Mouse (Mus musculus) neural tube, embryonic 15.5 days (tissue): Measurements from ENCODE around the gene Olfr272. TPM values are rescaled to one million over a fixed set of nuclear protein-coding genes. Genes with fewer than 3 reads are reported as not detected.
A peak's percentile ranks its signal among the peaks of the same experiment; 100 is the strongest.

ENCODE experiments used
- ATAC-seq: fragments of 200-750 bp; cut with Nextera tagmentation; 2 replicates; pipeline ENCODE4 v1.8.0; 2017; ENCODE audit warnings: mild to moderate bottlenecking, moderate TSS enrichment, moderate library complexity; ENCODE audit not compliant: low FRiP score
- H3K27ac ChIP-seq: fragments of 300-500 bp; sonication (generic); replicated peaks from 2 replicates; pipeline ENCODE4 v1.5.1; 2015; ENCODE audit warnings: mild to moderate bottlenecking, inconsistent platforms
- H3K27me3 ChIP-seq: fragments of 300-500 bp; sonication (generic); replicated peaks from 2 replicates; pipeline ENCODE4 v1.6.1; 2015; ENCODE audit warnings: inconsistent platforms
- H3K36me3 ChIP-seq: fragments of 300-500 bp; sonication (generic); 2 replicates; pipeline ENCODE4 v1.6.1; 2015; ENCODE audit warnings: inconsistent platforms
- H3K4me1 ChIP-seq: fragments of 300-500 bp; sonication (generic); 2 replicates; pipeline ENCODE4 v1.6.1; 2015; ENCODE audit warnings: inconsistent platforms
- H3K4me2 ChIP-seq: fragments of 300-500 bp; sonication (generic); 2 replicates; pipeline ENCODE4 v1.6.1; 2015; ENCODE audit warnings: inconsistent platforms, mild to moderate bottlenecking, moderate library complexity
- H3K4me3 ChIP-seq: fragments of 300-500 bp; sonication (generic); replicated peaks from 2 replicates; pipeline ENCODE4 v1.5.1; 2015; ENCODE audit warnings: mild to moderate bottlenecking, inconsistent platforms
- H3K9ac ChIP-seq: fragments of 300-500 bp; sonication (generic); replicated peaks from 2 replicates; pipeline ENCODE4 v1.6.1; 2015; ENCODE audit warnings: mild to moderate bottlenecking, inconsistent platforms
- H3K9me3 ChIP-seq: fragments of 300-500 bp; sonication (generic); replicated peaks from 2 replicates; pipeline ENCODE4 v1.6.1; 2016; ENCODE audit warnings: inconsistent platforms
- WGBS: fragments of 180-500 bp; shearing (Covaris S2); methylation state at CpG from one replicate; pipeline ENCODE4 v1.1.7; 2015; ENCODE audit warnings: mixed read lengths; 5-methylcytosine and 5-hydroxymethylcytosine counted together
- polyA plus RNA-seq: library from polyadenylated mRNA; unstranded; fragments of >200 nt; fragmentation: Nextera tagmentation; extraction: Ambion mirVana; gene quantifications from 2 replicates; pipeline ENCODE4 v1.2.1, GENCODE M21; 2015

Gene Olfr272
- not detected in 2 replicates for polyA plus RNA-seq

DNA sequence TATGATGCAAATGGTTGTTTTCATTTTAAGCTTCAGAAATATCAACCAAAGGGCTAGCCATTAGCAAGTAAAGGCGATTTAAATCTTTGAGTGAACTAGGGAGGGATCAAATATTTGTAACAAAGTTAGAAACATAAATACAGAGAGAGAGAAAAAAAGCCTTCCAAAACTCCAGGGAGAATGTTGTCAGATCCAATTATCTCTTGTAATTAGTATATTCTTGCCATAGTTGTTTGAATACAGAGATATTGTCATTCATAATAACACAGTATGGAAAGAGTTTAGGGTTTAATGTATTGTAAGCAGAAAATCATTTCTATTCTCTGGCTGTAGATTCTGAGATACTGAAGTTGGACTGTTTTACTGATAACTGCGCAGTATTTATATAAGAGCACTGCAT is at the start of gene Olfr272:
Olfr272 (minus strand) TSS at position 101 of the 400 bp plus-strand sequence.
- ATAC-seq: no peak
- no peaks in the 10 kb centered on the region for H3K4me1 ChIP-seq
- H3K27me3 ChIP-seq: no peaks in the 10 kb centered on the region
- no peak within 1 kb of the TSS for H3K4me3 ChIP-seq
- no peak within 1 kb of the TSS for H3K27ac ChIP-seq
- 94% methylated on average over 2 of the region's 2 CpGs for WGBS
- no peak within 1 kb of the TSS for H3K4me2 ChIP-seq
- no peak within 1 kb of the TSS for H3K9ac ChIP-seq
- H3K36me3 ChIP-seq: no peaks in the 10 kb centered on the region
- H3K9me3 ChIP-seq: no peaks in the 10 kb centered on the region

DNA sequence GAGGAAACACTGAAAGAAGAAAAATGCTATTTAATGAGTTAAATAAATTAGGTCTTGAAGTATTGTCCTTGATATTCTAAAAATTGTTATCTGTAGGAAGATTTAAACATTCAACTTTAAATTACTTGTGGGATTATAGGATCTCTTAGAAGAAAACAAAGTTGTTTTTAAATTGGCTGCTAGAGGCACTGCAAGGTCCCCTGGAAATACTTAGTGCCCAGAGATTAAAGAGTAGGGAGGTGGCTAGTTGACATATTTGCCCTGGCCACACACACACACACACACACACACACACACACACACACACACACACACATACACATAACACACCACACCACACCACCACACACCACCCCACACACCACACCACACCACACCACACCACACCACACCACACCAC is 45.3 kb upstream of the Olfr272 start, which contains the start of gene Olfr270:
Olfr270 (plus strand) TSS at position 301 of the 400 bp plus-strand sequence.
- H3K9me3 ChIP-seq: no peaks in the 10 kb centered on the region
- no peak within 1 kb of the TSS for H3K4me2 ChIP-seq
- no peaks in the 10 kb centered on the region for H3K27me3 ChIP-seq
- H3K4me1 ChIP-seq: no peaks in the 10 kb centered on the region
- H3K27ac ChIP-seq: no peak within 1 kb of the TSS
- no peaks in the 10 kb centered on the region for H3K36me3 ChIP-seq
- H3K9ac ChIP-seq: no peak within 1 kb of the TSS
- no peak for ATAC-seq
- H3K4me3 ChIP-seq: no peak within 1 kb of the TSS

DNA sequence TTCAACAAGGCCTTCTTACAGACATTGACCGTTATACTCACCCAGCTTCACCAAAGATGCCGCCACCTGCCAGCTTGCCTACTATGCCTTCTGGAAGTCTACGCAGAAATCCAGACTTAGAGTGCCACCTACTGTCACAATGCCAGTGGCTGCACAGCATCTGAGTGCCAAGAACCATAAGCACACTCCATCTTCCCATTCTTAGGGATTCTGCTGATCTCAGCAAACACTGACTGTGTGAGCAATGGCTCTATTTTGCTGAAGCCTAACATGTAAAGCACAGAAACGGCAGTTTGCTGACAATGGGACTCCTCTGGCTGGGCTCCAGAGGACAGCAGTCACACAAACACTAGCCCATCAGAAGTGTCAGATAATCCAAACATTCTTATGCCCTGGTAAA is 39.7 kb upstream of the Olfr272 start:
- H3K4me3 ChIP-seq: no peak overlapping the region
- no peaks in the 10 kb centered on the region for H3K36me3 ChIP-seq
- no peak overlapping the region for H3K9ac ChIP-seq
- no peaks in the 10 kb centered on the region for H3K9me3 ChIP-seq
- H3K27ac ChIP-seq: no peak overlapping the region
- no peaks in the 10 kb centered on the region for H3K27me3 ChIP-seq
- peak; percentile 61; the same call in 1 of the 2 replicates for ATAC-seq
- H3K4me1 ChIP-seq: no peaks in the 10 kb centered on the region
- 26% methylated on average over 4 of the region's 4 CpGs for WGBS
- no peak overlapping the region for H3K4me2 ChIP-seq

DNA sequence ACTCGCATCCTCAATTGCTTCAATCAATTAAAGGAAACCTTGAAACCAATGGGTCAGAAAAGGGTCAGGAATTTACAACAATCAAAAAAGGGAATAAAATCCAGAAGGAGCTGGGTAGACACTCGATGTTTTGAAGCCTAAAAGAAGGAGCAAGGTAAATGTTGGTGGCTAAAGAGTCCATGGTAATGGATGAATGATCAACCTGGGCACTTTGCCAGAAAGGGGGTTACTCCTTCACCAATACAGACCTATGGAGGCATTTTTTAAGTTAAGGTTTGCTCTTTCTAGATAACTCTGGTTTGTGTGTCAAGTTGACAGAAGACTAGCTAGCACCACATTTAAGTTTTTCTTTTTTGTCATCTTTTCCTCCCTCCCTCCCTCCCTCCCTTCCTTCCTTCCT is 30.0 kb upstream of the Olfr272 start:
- no peaks in the 10 kb centered on the region for H3K9me3 ChIP-seq
- H3K9ac ChIP-seq: no peak overlapping the region
- H3K4me2 ChIP-seq: no peak overlapping the region
- H3K4me1 ChIP-seq: no peaks in the 10 kb centered on the region
- no peak overlapping the region for H3K4me3 ChIP-seq
- WGBS: 75% methylated on average over 2 of the region's 2 CpGs
- H3K27me3 ChIP-seq: no peaks in the 10 kb centered on the region
- no peak overlapping the region for H3K27ac ChIP-seq
- ATAC-seq: no peak
- no peaks in the 10 kb centered on the region for H3K36me3 ChIP-seq

DNA sequence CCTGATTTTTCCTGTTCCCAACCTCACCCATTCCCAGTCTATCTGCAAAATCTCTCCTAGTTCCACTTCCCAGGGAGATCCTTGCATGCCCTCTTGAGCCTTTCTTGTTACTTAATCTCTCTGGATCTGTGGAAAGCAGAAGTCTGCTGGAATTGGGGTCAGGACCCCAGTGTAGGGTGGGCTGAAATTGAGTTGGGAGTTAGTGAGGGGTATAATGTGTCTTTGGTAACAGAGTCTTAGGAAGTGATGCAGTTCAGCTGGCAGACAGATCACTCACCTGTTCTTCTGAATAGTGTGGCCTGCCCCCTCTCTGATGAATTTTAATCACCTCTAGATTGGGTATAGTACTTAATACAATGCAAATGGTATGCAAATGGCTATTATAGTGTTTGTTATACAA is 27.7 kb upstream of the Olfr272 start:
- Histone ChIP-seq H3K4me1 (no peaks in the 10 kb centered on the region), H3K9ac (no peak overlapping the region), H3K9me3 (no peaks in the 10 kb centered on the region), H3K36me3 (no peaks in the 10 kb centered on the region), H3K4me3 (no peak overlapping the region), H3K27me3 (no peaks in the 10 kb centered on the region), H3K27ac (no peak overlapping the region), H3K4me2 (no peak overlapping the region)
- ATAC-seq: no peak

DNA sequence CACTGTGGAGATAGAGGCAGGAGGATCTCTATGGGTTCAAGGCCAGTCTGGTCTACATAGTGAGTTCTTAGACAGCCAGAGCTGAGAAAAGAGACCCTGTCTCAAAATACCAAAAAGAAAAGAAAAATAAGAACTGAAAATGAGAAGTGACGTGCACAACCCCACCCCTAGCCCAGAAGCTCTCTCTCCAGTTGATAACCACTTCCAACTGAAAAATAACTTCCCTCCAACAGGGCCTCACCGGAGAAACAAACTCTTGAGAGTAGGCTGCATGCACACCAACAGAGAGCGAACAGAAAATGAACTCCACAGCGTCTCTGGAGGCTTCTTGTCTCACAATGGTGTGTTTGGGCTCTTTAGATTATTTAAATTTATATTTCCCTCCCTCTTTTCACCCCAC is 11.5 kb upstream of the Olfr272 start:
- no peaks in the 10 kb centered on the region for H3K9me3 ChIP-seq
- ATAC-seq: no peak
- no peak overlapping the region for H3K4me2 ChIP-seq
- H3K27me3 ChIP-seq: no peaks in the 10 kb centered on the region
- H3K27ac ChIP-seq: no peak overlapping the region
- WGBS: 87% methylated on average over 4 of the region's 4 CpGs
- no peak overlapping the region for H3K4me3 ChIP-seq
- no peaks in the 10 kb centered on the region for H3K4me1 ChIP-seq
- no peak overlapping the region for H3K9ac ChIP-seq
- no peaks in the 10 kb centered on the region for H3K36me3 ChIP-seq

DNA sequence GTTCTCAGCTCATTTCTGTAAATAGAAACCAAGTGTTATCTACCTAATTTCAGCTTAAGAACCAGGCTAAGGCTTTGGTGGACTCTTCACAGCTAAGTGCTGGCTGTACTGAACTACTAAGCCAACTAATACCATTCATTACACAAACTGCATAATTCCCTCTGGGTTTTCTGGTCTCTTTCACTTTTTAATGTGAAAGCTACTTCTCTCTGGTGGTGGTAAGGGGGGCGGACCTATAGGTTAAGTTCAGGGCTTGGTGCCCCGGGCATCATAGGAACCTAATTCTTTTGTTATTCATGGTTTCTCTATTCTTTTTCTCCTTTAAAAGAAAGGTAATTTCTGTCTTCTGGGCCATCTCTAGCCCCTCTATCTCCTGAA is 1.7 kb downstream of the Olfr272 start:
- Histone ChIP-seq H3K27ac (no peak overlapping the region), H3K9me3 (no peaks in the 10 kb centered on the region), H3K4me3 (no peak overlapping the region), H3K36me3 (no peaks in the 10 kb centered on the region), H3K4me1 (no peaks in the 10 kb centered on the region), H3K9ac (no peak overlapping the region), H3K27me3 (no peaks in the 10 kb centered on the region), H3K4me2 (no peak overlapping the region)
- no peak for ATAC-seq
- 89% methylated on average over 2 of the region's 2 CpGs for WGBS

DNA sequence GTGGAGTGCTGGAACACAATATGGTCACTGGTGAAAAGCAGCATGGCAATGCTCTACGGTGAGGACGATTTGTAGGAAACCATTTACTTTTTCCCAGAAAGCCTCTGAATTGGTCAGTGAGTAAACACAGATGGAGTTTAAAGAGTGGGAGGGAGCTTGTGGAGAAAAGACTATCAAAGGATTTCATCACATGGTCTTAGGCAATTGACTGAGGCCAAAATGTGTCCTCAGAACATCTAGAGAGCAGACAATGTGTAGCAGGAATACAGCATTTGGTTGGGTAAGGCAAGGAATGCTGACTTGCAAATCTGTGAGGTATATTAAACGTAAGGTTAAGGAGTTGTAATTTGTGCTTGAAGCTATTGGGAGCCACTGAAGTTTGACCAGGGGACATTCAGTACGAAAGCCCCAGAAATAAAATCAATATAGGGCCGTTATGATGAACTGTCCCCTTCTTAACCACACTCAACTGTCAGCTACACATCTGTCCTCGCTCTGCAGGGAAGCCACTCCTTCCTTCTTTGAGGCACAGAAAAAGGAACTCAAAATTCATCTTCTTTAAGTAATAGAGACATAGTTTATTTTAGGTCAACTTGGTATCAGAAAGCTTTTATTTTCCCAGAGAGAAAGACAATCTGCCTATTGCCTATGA is 2.2 kb downstream of the Olfr272 start:
- ATAC-seq: no peak
- H3K4me3 ChIP-seq: no peak overlapping the region
- H3K9me3 ChIP-seq: no peaks in the 10 kb centered on the region
- H3K36me3 ChIP-seq: no peaks in the 10 kb centered on the region
- no peaks in the 10 kb centered on the region for H3K4me1 ChIP-seq
- no peak overlapping the region for H3K9ac ChIP-seq
- H3K27ac ChIP-seq: no peak overlapping the region
- 86% methylated on average over 6 of the region's 6 CpGs for WGBS
- no peak overlapping the region for H3K4me2 ChIP-seq
- H3K27me3 ChIP-seq: no peaks in the 10 kb centered on the region

DNA sequence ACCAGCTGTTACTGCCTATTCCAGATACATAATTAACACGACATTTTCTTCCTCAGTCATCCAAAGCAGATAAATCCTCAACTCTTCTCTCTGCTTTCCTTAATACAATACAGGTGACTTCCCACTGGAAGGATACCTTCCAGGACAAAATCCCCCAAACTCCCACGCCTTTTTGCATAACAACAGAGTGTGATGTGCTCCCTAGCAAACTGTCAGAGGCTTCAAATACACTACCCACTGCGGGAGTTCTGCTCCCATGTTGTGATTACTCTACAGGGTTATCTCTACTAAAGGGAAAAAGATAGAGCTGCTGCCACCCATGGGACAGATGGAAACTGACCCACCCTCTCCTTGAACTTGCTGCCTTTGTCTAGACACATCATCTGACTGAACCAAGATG is 6.6 kb downstream of the Olfr272 start:
- H3K9ac ChIP-seq: no peak overlapping the region
- no peak overlapping the region for H3K4me3 ChIP-seq
- no peak overlapping the region for H3K27ac ChIP-seq
- no peaks in the 10 kb centered on the region for H3K27me3 ChIP-seq
- H3K4me2 ChIP-seq: no peak overlapping the region
- H3K36me3 ChIP-seq: no peaks in the 10 kb centered on the region
- no peaks in the 10 kb centered on the region for H3K9me3 ChIP-seq
- H3K4me1 ChIP-seq: no peaks in the 10 kb centered on the region
- WGBS: 48% methylated on average over 3 of the region's 3 CpGs
- ATAC-seq: no peak

DNA sequence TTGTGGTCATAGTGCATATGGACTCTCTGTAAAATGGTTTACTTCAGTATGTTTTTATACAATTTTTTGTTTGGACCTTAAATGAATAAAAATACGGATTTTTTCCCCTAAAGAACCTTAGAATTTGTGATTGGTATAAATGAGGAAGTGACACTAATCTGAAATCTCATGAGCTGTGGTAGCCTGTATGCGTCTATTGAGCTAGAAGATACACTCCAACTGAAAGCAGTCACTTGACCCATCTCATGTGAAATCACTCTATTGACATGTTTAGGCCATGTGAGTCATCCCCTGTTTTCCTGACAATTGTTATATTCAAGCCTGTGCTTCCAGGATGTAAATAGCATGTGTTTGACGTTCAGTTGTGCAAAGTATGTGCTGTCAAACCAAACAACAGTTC is 9.4 kb downstream of the Olfr272 start:
- WGBS: 79% methylated on average over 3 of the region's 3 CpGs

DNA sequence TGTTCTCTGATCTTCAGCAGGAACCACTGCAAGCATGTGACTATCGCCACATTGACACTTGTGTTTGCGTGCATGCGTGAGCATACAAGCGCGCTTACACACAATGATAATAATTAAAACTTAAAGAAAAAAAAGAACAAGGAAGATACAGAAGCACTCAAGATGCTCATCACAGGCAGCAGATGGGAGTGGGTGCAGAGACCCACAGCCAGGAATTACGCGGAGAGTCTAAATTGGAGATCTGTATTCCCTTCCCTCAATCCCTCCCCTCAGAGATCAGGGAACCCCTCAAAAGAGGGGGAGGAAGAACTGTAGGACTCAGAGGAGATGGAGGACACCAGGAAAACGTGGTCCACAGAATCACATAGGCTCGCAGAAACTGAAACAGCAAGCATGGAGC is 54.8 kb downstream of the Olfr272 start:
- Histone ChIP-seq H3K36me3 (no peaks in the 10 kb centered on the region), H3K9ac (no peak overlapping the region), H3K4me2 (no peak overlapping the region), H3K27ac (no peak overlapping the region), H3K4me3 (no peak overlapping the region), H3K4me1 (no peaks in the 10 kb centered on the region), H3K27me3 (no peaks in the 10 kb centered on the region), H3K9me3 (no peaks in the 10 kb centered on the region)
- WGBS: 93% methylated on average over 9 of the region's 9 CpGs
- no peak for ATAC-seq

More for the DNA sequence above, 9.4 kb downstream of the Olfr272 start:
- Histone ChIP-seq H3K4me1 (no peaks in the 10 kb centered on the region), H3K4me3 (no peak overlapping the region), H3K36me3 (no peaks in the 10 kb centered on the region), H3K27me3 (no peaks in the 10 kb centered on the region), H3K9me3 (no peaks in the 10 kb centered on the region), H3K27ac (no peak overlapping the region), H3K9ac (no peak overlapping the region), H3K4me2 (no peak overlapping the region)
- ATAC-seq: no peak
